Mouse (Mus musculus) erythroblast, embryonic 14.5 days (primary cell): ENCODE data around the gene Ankub1.

Experiments
- GATA1 ChIP-seq: IDR thresholded peaks from 2 replicates; pipeline ENCODE4 v1.6.1; 2012; ENCODE audit warnings: low read length, inconsistent platforms, mixed read lengths
- TAL1 ChIP-seq: IDR thresholded peaks from 3 replicates; pipeline ENCODE4 v1.6.1; 2012; ENCODE audit warnings: low read length, inconsistent platforms, mixed read lengths

DNA sequence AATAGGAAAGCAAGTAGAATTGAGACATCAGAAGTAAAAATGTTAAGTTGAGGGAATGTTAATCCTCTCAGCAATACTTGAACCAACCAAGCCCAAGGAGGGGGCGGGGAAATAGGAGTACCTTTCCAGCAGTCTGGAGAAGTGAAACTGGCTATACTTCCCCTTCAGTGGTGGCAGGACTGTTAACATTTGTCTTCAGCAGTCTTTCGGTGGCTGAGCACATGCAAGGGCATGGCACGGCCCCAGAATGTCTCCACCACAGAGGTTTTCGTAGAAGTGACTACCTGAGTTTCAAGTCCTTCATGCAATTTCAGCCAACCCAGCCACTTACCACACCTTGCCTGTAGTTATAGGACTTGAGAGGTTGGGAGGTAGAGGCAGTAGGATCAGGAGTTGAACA lies 19.0 kb downstream of the Ankub1 start:
- TF ChIP-seq GATA1 (no peak), TAL1 (no peak)
